Mouse (Mus musculus) thymus, postnatal 36 days (tissue): ENCODE measurements around the gene Isoc2b.
"Not testable (repeated sequence)": the region's sequence is repeated elsewhere in the genome, so short reads cannot be mapped to it uniquely, and the experiment has no call there.

ENCODE experiments used
- DNase-seq, 2 experiments: peaks; one replicate each; pipeline ENCODE4 v3.0.0; 2022; ENCODE audit warnings: mixed read lengths in 2 of 2

Gene Isoc2b

DNA sequence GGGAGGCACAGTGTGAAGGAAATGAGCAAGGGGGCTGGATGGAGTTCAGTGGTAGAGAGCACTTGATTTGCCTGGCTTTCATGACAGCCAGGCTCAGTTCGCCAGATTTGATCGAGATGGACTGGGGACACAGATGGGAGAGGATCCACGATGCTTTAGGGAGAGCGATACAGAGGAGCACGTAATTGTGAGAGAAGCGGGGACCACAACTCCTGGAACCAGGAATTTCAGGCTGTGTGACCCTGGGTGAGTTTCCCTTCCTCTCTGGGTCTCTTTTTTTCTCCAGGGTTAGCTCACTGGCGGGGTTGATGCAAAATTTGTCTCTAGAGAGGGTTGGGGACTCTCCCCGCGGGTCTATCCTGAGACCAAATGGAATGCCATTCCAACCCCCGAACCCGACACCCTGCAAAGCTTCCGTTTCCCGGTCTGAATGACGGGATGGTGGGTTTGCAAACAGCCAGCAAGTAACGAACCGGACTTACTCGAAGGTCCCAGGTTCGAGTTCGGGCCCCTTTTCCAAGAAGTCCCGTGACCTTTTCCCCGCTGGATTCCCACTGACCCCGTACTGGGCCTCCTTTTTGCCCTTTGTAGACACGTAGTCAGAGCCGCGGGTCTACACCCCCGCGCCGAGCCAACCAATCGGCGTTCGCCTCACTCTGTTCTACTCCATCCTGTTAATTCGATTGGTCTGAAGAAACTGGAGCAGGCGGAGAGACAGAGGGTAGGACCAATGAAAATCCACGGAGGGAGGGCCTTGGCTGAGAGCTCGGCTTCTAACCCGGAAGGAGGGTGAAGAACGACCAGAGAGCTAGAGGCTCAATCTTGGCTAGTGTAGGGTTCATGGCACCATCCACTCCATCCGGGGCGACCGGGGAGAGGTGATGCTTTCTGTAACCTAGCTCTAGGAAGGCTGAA lies 4.2 kb downstream of the Isoc2b start:
- DNase-seq = peak; percentile 93 to 95

DNA sequence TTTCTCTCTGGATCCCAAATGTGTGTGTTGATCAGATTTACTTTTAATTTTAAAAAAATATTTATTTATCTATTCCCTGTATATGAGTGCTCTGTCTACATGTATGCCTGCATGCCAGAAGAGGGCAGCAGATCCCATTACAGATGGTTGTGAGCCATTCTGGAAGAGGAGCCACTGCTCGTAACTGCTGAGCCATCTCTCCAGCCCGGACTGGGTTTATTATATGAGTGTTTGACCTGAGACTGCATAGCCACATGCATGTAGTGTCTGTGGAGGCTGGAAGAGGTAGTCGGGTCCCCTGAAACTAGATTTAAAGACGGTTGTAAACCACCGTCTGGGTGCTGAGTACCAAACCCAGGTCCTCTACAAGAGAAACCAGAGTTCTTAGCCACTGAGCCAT lies 5.0 kb downstream of the Isoc2b start:
- peak; percentile 47 to 51 for DNase-seq

DNA sequence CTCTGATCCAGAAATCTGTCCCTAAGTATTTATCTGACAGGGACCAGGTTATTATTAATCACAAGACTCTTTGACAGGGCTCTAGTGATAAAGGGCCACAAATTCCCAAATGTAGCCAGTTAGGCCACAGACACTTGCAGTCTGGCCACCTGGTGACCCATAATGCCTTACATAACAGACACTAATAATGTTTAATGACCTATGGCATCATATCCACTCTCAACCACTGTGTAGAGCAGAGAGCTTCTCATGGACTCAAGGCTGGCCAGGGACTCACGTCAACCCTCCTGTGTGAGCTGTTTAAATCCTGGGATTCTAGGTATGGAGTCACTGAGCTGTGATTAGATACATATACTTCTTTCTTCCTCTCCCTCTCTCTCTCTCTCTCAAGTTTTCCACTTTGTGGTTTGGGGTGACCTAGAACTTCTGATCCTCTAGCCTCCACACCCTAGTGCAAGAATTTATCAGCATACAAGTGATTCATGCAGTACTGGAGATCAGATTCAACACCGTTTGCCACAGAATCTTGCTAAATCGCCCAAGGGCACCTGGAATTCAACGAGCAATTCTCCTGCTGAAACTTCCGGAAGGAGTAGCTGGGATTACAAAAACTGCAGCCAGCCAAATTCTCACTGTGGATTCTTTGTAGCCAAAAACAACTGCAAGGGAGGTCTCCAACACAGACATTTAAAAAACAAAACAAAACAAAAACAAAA lies 5.8 kb downstream of the Isoc2b start:
- DNase-seq = no peak

DNA sequence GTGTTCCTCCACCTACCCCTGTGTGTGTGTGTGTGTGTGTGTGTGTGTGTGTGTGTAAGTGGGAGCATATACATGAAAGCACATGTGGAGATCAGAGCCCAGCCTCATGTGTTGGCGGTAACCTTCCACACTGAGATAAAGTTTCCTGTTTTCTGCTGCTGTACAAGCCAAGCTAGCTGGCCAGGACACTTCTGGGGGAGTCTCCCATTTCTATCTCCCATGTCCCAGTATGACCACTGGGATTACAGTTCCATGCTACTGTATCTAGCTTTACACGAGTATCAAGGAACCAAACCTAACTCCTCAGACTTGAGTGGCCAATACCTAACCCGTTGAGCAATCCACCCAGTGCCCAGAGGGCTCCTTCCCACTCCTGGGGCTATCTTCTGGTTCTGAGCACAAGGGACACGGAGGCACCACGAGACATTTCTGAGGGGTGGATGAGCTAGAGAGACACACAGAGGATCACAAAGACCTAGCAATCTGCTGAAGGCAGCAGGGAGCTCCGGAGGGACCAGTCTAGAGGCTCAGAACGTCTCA lies 6.4 kb downstream of the Isoc2b start:
- DNase-seq = no peak

DNA sequence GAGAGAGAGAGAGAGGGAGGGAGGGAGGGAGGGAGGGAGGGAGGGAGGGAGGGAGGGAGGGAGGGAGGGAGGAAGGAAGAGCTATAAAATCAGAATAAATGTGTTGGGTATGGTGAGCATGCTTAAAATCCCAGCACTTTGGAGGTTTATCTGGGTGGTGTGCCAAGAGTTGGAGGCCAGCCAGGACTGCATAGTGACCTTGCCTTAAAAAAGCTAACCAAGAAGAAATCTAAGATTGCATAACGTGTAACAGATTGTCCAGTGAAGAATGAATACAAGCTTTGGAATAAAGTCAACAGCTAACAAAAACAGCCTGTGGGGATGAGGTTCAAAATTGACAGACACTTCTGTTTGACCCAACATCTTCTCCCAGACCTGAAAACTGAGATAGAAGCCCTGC lies 7.0 kb downstream of the Isoc2b start:
- DNase-seq = no peak

DNA sequence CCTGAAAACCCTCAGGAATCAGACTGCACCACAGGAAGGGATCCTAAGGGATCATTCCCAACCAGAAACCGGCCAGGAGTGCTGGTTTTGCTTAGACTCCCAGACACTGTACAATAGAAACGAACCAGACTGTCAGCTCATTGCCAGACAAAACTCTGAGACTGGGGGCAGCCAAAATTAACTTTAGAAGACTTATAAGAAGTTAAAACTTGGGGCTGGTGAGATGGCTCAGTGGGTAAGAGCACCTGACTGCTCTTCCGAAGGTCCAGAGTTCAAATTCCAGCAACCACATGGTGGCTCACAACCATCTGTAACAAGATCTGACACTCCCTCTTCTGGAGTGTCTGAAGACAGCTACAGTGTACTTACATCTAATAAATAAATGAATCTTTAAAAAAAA lies 9.1 kb downstream of the Isoc2b start:
- DNase-seq = not testable (repeated sequence)

DNA sequence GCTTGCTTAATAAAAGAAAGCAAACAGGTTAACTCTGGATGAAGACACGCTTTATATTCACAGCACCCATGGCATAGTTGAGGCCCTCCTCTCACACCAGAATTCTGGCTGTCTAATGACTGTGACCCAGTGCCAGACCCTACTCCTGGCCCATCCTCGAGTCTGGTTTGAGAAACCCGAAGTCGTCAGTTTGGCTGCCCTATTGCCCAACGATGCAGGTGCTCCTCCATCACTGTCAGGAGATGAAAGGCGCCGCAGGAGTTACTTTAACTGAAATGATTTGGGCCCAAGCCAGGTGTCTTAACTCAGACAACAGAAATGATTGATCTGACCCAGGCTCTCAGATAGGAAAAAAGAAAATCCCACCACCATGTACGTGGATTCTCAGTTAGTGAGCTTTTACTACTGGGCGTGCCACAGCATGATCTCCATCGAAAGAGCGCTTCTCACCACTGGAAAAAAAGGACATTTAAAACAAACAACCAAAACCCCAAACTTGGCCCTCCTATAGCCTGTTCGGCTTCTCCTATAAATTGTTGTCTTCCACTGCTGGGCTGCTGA lies 10.6 kb downstream of the Isoc2b start:
- DNase-seq = no peak

DNA sequence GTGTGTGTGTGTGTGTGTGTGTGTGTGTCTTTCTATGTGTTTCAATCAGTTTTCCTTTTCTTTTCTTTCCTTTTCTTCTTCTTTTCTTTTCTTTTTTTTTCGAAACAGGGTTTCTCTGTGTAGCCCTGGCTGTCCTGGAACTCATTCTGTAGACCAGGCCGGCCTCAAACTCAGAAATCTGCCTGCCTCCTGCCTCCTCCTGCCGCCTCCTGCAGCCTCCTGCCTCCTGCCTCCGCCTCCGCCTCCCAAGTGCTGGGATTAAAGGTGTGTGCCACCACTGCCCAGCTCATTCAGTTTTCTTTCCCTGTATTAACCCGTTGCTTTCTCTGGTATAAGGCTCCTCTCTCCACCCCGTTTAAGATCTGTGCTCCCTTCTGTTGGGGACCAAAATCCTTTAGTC lies 12.7 kb downstream of the Isoc2b start:
- no peak for DNase-seq

DNA sequence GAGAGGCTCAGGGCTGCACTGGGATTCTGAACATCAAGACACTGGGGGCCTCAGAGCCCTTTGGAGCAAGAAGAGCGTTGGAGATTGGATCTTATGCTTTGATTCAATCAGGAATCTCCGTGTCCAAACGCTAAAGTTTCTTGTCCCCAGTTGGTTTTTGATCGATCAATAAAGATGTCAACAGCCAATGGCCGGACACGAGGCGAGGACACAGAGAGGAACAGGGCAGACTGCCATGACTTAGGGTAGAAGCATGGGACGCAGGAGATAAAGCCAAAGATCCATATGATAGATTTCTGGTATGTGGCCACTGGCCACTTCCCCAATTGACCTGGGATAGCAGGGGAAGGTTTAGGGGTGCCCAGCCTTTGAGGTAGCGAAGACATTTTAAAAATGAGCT lies 13.6 kb downstream of the Isoc2b start:
- no peak for DNase-seq

DNA sequence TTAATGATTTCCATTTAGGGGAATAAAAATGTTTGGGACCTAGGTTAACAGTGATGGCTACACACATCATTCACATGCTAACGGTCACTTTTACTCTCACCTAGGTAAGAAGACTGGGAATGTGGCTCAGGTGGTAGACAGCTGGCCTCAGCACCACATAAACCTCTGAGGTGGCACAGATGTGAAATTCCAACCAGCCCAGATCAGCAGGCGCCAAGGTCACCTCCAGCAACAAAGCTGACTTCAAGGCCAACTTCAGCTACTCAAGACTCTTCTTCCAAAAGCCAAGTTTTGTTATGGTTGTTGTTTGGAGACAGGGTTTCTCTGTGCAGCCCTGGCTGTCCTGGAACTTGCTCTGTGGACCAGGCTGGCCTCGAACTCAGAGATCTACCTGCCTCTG lies 16.4 kb downstream of the Isoc2b start:
- no peak for DNase-seq

DNA sequence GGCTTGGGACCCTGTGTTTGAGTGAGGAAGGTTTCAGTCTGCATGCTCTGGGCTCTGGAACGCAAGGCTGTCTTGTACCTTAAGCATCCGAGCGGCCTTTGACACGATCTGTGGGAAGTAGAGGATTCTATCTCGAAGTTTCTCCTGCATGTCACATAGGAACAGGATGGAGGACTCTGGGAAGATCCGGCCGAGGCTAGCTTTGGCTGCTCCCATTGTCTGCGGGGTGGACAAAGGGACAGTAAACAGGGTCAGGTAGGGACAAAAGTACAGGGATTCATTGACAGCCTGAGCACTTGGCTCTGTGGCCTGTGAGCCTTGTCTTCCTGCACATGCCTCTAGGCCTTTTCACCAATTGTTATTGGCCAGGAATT lies 18.8 kb downstream of the Isoc2b start:
- DNase-seq = no peak

DNA sequence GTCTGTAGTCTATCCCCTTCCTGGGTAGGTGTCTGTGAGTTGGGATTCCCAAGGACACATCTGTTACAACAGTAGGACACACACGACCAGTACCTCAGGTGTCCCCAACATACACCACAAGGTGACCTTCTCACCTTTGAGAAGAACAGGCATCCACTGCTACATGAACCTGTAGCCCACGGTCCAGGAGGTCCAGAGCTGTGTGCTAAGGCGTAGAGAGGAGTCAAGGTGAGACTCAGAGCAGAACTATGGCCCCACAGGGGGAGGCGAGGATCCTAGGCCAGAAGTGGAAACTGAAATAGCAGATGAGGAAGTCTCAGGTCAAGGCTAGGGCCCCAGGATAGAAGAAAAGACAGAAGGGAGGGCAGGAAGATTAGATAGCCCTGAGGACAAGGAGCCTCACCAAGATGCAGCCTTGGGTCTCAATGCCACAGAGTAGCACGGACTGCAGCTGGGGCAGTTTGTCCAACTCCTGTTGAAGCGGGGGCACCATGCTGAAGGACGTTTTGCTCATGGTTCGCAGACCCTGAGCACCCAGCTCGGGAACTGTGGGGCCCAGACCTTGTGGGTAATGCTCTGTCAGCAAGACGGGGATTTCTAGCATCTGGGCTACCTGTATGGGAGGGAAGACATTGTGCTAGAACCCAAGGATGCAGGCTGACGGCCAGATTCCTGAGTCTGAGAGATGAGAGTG lies 19.3 kb downstream of the Isoc2b start:
- DNase-seq = no peak

DNA sequence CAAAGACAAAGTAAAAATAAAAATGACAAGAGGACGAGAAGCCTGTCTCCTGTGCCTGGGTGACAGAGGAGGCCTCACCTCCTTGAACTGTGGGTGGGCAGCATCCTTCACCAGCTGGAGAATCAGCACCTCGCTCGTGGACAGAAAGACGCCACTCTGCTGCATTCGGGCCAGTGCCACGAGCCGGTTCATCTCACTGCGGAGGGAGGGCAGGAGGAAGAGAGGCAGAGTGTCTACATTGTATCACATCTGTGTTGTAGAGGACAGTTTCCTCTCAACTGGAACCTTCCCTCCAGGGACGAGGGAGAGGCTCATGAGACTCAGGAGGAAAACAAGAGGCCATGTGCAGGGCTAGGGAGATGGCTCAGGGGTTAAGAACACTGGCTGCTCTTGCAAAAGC lies 20.7 kb downstream of the Isoc2b start:
- no peak for DNase-seq

DNA sequence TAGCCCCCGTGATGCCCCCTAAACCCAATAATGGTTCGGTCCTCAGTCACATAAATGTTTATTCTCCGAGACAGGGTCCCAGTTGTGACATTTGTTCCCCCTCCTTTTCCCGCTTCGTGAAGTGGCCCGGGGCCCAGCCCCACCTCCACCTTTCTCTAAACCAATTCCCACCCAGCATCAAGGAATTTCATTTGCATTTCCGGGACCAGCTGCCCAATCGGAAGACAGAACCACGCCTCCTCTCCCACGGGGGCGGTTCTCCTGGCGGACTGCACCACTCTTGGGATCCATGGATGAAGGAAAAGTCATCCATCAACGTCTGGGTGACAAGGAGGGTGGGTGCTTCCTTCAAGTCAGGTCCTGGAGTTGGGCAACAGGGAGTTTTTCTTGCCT lies 25.1 kb downstream of the Isoc2b start:
- DNase-seq = no peak

DNA sequence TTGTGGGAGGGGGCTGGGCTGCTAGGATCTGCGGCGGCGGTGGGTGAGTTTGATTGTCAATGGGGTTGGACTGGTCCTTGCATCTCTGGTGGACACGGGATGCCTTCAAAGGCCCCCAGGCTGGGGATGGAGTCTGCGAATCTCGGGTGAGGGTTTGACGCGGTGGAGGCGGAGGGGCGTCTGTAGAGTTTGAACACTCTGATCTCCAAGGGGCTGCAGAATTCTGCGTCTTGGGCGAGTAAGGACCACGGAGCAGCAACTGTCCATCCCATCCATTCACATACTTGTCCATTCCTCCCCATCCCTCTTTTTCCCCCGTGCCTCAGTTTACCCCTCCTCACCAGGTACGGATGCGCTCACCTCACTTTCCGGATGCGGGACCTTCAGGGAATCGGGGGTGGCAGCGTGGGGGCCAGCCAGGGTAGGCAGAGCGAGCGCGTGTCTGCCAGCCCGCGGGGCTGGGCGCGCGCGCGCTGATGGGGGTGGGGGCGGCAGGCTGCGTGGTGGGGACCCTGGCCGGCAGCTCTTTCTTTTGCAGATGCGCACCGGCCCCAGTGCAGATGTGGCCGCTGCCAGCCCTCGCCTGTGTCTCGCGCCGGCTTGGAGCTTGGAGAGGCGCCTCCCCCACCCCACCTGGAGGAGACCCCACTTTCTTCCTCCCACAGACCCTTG lies 25.7 kb downstream of the Isoc2b start, which contains the start of gene Shisa7:
Gene Shisa7, minus strand, starts transcription at position 452 of the 672 bp plus-strand sequence.
- no peak for DNase-seq

DNA sequence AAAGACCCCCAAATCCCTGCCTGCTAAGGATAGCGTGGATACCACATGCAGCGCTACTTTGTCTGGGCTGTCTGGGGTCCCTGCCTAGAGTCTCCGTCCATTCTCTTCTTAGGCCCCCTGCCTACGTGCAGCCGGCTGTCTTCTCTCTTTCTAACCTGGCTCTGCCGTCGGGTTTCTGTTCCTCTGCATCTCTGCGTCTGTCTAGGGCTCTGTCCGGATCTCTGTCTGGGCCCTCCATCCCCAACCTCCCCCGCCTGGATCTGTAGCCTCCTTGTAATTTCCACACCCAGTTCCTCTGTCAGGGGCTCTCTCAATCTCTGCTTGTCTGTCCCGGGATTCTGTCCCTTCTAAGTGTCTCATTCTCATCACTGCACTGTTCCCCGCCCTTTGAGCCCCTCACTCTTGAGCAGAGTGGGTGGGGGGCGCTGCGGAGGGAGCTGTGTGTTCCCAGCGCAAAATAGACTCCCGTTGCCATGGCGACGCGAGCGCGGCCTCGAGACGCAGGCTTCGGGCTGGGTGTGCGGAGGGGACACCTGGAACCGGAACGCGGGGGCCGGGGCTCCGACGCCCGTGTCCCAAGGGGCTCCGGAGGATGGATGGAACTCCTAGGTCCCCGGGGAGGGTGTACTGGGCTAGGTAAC lies 26.3 kb downstream of the Isoc2b start:
- DNase-seq = no peak

DNA sequence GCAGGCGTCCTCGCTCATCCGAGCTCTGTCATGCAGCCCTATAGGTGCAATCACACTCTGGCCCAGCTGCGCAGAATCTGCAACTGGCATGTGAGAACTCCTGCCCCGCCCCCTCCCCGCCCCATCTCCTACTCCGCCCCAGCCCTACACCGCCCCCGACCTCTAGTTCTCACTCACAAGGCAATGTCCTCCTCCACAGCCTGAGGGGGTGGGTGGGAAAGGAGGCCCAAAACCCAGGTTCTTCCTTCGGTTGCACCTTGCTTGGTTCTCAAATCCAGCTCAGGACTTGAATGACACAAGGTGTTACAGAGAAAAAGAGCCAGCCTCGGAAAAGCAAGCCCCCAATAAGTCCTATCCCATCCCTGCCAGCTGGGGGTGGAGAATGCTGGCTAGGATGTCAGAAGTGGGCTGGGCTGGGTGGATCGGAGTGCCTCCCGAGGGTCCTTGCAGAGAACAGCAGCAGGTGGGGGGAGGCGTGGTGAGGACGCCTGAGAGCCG lies 27.4 kb downstream of the Isoc2b start:
- peak in 1 of 2 experiments; percentile 32 for DNase-seq

DNA sequence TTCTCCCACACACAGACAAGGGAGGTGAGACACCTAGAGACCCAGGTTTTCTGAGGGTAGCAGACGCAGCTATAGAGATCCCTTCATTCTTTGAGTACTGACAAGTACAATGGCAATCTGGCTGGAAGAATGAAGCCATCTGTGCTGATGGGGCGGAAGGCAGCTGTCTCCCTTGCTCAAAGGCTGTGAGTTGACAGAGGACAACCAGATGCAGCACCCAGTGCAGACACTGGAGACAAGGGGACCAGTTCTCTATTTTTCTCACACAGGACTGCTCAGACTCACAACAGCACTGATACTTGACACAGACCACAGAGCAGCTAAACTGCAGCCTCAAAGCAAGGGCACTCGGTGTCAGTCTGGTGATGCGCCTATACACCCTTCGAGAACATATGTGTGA lies 28.0 kb downstream of the Isoc2b start:
- DNase-seq = no peak

DNA sequence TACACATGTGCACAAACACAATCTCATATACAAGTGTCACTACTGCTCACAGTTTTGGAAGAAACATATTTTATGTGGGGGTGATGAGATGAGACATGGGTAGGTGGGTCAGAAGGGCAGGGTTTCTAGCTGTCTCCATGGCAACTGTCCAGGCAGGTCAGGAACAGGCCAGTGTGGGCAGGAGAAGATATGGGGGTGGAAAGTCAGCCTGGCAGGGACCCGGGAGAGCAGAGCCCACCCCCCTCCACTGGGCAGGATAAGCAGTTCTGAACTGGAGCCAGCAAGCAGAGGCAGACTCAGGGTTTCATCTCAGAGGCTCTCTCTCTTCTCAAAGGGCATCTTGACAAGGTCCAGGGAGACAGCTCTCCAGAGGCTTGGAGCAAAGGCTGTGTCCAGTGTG lies 32.4 kb downstream of the Isoc2b start:
- no peak for DNase-seq

DNA sequence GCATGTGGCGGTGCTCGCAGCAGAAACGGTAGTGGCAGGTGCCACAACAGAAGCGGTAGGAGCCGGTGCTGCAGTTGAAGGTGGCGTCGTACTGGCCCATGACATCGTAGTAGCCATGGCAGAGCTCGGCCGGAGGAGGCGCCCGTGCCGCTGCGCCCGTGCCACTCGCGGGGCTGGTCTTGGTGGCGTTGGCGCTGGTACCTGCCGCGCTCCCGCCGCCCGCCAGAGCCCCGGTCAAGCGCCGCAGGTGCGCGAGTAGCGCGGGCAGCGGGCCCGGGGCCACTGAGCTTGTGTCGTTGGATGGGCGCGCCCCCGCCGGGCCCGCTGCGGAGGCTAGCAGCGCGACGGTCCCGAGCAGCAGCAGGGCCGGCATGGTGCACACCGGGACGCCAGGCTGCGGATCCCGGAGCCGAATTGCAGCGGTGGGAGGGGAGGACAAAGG lies 33.7 kb downstream of the Isoc2b start:
- peak; percentile 60 to 67 for DNase-seq

DNA sequence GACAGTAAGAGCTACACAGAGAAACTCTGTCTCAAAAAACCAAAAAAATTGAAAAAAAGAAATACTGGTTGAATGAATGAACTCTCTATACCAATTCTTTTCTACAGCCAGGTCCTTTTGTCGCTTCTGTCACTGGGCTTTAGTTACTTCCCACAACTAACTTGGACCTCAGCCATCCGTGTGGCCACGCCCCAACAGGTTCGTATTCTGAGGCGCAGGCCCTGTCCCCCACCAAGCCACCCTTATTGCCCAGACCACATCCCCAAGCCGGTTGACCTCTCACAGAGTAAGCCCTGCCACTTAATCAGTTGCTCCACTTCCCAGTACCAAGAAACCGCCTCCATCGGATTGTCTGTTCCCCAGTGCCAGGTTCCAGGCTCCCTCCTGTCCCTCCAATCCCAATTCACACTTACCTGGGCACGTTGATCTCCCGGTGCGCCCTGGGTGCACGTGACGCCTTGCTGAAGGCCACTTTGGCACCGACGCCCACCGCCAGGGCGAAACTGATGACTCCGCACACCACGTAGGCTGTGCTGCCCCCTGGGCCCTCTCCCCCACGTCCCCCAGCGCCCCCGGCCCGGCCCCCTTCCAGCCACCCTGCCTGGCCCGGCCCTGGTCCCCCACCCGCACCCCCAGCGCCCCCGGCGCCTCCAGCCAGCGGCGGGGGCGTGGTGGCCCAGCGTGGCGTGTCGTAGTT lies 34.3 kb downstream of the Isoc2b start:
- DNase-seq = no peak
